Mouse (Mus musculus) left cerebral cortex, adult 18-20 months (tissue): ENCODE results near the gene 4930579G24Rik. TPM values are rescaled to one million over a fixed set of nuclear protein-coding genes. Genes with fewer than 3 reads are reported as not detected.

Source experiments
- DNase-seq, 2 experiments: peaks; one replicate each; pipeline ENCODE4 v3.0.0; 2021 to 2022; ENCODE audit warnings: low spot score in 2 of 2, mixed read lengths in 1 of 2
- long read RNA-seq, 2 experiments: library from polyadenylated mRNA; stranded (forward); transcript quantifications; one replicate each; pipeline ENCODE4 v2.0.0; 2021
- total RNA-seq, 2 experiments: library from RNA; stranded (reverse); gene quantifications; 2 replicates each; pipeline ENCODE4 v1.2.3; 2021

4930579G24Rik gene
- 1 to 10 TPM; 1.2 to 1.5 TPM for total RNA-seq
- long read RNA-seq, experiment 1, transcript 4930579G24Rik-201 (2 exons, 1,970 nt) = major isoform, 5 of 5 reads
- long read RNA-seq, experiment 1, partial matches to known transcripts = 0 of 5 reads
- long read RNA-seq, experiment 1, other reads (novel, unspliced or antisense) = 0 of 5 reads
- long read RNA-seq, experiment 2, partial matches to known transcripts = 0 of 1 reads
- long read RNA-seq, experiment 2, other reads (novel, unspliced or antisense) = 0 of 1 reads

- DNase-seq = peak; percentile 90 to 96
These were observed at the start of gene 4930579G24Rik for GRCm38 (mm10) chr3:79628561-79629415. 4930579G24Rik (plus strand) TSS chr3:79629079.

- DNase-seq = no peak
These were observed 48.8 kb upstream of the 4930579G24Rik start for GRCm38 (mm10) chr3:79579891-79580575.

DNA sequence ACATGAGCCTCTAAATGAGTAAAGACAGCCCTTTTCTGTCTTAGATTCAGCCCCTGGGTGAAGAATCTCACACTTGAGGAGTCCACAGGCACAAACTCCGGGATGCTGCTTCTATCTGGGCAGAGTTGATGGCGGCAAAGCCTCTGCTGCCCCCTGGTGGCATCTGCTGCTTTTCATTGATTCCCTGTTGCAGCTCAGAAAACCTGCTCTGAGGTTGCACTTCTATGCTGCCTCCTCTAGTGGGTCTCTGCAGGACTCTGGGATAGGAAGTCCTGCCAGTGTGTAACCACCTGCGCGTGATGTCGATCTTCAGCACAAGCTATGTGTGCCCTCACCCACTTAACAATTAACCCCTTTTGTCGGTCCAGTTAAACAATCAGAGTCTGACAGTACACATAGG is 42.1 kb upstream of the 4930579G24Rik start:
- peak; percentile 94 for DNase-seq

GRCm38 (mm10) chr3:79589671-79590070 is 39.2 kb upstream of the 4930579G24Rik start:
- no peak for DNase-seq

DNA sequence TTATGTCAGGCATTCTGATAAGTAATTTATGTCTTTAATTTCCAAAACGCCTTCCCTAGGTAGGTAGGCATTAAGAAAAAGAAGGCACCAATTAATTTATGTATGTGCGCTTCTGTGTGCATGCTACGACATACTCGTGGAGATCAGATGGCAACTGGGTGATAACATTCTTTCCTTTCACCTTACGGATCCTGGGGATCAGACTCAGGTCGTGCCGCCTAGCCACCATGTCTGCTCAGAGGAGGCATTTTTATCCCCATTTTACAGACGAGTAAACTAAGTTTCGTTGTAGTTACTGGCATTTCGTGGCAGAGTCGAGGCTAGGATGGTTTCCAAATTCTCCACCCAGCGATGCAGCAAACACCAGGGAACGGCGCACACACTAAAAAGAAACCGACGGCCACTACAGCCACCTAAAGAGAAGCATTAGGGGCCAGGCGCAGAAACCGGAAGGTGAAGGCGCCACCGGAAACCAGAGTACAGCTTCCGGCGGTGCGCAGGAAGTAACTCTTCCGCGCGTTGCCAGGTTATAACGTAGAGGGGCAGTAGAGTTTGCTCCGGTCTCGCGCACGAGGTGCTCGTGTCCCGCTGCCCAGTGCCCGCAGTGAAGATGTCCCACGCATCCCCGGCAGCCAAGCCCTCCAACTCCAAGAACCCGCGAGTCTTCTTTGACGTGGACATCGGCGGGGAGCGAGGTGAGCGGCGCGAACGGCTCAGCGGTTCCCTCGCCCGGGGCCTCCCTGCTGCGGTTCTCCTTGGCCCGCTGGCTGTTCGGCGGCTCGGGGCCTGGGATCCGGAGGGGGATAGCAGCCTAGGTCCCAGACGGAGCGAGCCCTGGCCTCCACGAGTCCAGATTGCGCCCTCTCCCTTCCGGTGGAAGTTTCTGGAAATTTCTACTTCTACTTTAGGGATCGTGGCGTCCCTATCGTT is 37.8 kb upstream of the 4930579G24Rik start, which contains the start of gene Ppid:
Gene Ppid (plus strand): TSS at position 480 of the 930 bp plus-strand sequence.
- peak; percentile 71 to 85 for DNase-seq

DNA sequence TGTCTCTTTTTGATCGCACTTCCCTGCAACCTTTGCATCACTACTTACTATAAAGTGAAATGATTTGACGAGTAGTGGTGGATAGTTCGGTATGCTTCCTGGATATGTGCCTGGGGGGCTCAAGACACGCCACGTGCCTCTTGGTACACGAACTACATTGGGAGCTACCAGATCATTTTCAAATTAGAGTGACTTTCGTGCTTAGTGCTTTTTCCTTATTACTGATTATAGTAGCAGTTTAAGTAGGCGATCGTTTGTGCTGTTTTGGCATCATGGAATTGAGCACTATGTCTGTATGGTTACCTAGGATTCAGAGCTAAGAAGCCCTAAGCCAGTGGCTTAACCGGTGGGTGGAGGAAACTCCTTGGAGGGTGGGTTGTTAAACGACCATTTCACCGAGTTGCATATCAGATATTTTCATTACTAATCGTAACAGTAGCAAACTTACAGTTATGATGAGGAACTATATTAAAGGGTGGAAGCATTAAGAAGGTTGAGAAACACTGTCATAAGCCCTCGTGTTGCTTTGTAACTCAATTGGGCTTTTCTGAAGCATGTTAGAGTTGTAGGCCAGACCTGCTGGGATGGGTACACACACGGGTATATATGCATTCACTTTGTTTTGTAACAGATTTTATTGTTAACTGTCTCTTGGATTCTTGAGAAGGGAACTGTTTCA is 36.9 kb upstream of the 4930579G24Rik start:
- no peak for DNase-seq

DNA sequence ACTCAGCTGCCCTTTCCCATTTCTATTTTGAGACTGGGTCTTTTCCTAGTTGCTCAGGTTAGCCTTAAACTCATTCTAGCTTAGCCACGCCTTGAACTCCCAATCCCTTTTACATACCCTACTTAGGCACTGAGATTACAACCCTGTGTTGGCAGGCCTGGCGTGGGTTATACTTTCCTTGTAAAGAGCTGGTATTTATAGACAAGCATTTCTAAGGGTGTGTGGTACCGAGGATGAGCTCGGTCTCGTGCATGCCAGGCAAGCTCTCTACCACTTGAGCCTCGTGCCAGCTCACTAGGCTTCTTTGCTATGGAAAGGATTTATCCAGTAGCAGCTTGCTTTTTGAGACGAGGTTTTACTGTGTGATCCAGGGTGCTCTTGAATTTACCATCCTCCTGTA is 33.4 kb upstream of the 4930579G24Rik start:
- no peak for DNase-seq

DNA sequence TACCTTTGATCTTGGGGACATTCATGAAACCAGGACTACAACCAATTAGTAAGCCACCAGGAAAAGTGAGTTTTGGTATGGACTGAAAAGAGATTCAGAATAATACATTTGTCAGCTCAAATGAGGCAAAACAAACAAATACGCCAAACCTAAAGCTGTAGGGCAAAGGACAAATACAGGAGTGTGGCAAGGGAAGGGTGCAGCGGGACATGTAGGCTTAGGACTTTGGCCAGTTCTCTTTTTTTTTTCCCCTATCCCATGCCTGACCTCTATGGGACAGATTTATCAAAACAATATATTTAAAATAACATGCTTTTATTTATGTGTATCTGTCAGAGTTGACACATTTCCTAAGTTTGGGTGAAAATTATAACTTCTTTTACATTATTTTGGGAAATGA is 19.0 kb upstream of the 4930579G24Rik start:
- no peak for DNase-seq

- DNase-seq = no peak
These were observed 1.2 kb upstream of the 4930579G24Rik start for GRCm38 (mm10) chr3:79627484-79628181.

- no peak for DNase-seq
These were observed 708 bp upstream of the 4930579G24Rik start for GRCm38 (mm10) chr3:79628182-79628560.

GRCm38 (mm10) chr3:79629416-79629730 is 494 bp downstream of the 4930579G24Rik start, which contains the start of gene Etfdh:
Etfdh (minus strand) TSS chr3:79629500.
- peak; percentile 18 to 41 for DNase-seq

GRCm38 (mm10) chr3:79652129-79652528 is 23.2 kb downstream of the 4930579G24Rik start:
- DNase-seq = no peak

- no peak for DNase-seq
These were observed 27.8 kb downstream of the 4930579G24Rik start for GRCm38 (mm10) chr3:79656682-79657081.

- DNase-seq = peak; percentile 48 to 69
These were observed 36.0 kb downstream of the 4930579G24Rik start for GRCm38 (mm10) chr3:79664787-79665408.

GRCm38 (mm10) chr3:79670556-79670955 is 41.7 kb downstream of the 4930579G24Rik start:
- no peak for DNase-seq

- no peak for DNase-seq
These were observed 43.3 kb downstream of the 4930579G24Rik start for GRCm38 (mm10) chr3:79672188-79672587.

DNA sequence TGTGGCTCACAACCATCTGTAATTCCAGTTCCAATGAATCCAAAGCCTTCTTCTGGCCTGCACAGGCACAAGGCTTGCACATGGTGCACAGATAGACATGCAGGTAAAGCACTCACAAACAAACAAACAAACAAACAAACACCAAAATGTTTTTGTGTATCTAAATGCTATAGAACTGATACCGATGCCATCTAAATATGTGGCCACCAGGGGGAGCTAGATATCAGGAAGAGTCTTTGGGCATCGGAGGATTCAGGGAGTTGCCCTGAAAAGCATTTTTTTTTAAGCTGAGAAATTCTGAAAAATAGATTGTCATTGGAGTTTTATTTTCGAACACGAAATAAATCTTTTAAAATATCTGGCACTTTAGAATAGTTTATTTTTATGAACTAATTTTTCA is 44.2 kb downstream of the 4930579G24Rik start:
- DNase-seq = peak; percentile 63 to 83

- DNase-seq = no peak
These were observed 45.8 kb downstream of the 4930579G24Rik start for GRCm38 (mm10) chr3:79674641-79675040.

DNA sequence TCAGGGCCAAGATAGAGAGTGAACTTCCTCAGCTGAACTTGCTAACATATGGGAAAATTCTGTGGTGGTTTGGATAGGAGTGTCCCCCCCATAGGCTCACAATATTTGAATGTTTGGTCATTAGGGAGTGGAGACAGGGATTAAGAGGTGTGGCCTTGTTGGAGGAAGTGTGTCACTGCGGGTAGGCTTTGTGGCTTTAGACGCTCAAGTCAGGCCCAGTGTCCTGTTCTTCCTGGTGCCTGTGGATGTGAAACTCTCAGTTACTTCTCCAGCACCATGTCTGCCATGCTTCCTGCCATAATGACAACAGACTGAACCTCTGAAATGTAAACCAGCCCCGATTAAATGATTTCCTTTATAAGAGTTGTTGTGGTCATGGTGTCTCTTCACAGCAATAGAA is 47.5 kb downstream of the 4930579G24Rik start:
- DNase-seq = no peak
